Mouse (Mus musculus): ENCODE results near the gene Gm10518. TPM values are rescaled to one million over a fixed set of nuclear protein-coding genes. Genes with fewer than 3 reads are reported as not detected.

The Gm10518 gene
- total and polyA plus RNA-seq, 3 experiments, result 0.55 TPM; not detected in 2

DNA sequence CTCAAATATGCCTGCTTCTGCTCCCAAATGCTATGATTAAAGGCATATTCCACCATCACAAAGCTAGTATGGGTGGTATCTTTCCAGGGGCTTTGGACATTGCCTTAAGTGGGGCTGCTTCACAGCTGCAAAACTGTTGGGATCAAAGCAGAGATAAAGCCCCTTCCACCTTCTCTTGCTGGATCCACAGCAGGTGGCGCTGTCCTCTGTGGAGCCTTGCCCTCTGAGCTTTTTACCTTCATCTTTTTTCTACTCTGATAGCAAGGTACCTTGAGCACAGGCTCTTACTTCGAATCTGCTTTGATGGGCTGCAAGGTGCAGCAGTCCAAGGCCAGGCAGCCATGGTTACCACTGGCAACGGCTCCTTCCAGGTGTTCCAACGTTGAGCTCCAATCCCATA is 50.2 kb downstream of the Gm10518 start:
- Histone ChIP-seq H3K9me3 (replicated peaks) (no peaks in the 10 kb centered on the region), H3K36me3 (replicated peaks) (no peaks in the 10 kb centered on the region), H3K4me3 (ENCODE audit: low read depth, low read length) (no peak overlapping the region; the same call in 1 of the 2 replicates), H3K27me3 (ENCODE audit: insufficient read depth, low read length) (no peaks in the 10 kb centered on the region), H3K4me1 (ENCODE audit: insufficient read depth, low read depth, low read length) (peaks cover 57% of the 10 kb centered on the region)
- no peak for TF ChIP-seq GATA2 (IDR thresholded peaks at IDR 0.05; ENCODE audit: borderline replicate concordance, low read depth, low read length)
- no peak for TF ChIP-seq POLR2AphosphoS5 (IDR thresholded peaks at IDR 0.05; ENCODE audit: insufficient replicate concordance, low read depth, low read length)
- TF ChIP-seq TAL1 (conservative IDR thresholded peaks at IDR 0.05; ENCODE audit: low read depth, low read length), result no peak
- TF ChIP-seq GATA1 (IDR thresholded peaks at IDR 0.05; ENCODE audit: borderline replicate concordance, low read length), result no peak
- peak; percentile 55; the same call in 1 of the 2 replicates for TF ChIP-seq CTCF (IDR thresholded peaks at IDR 0.05; ENCODE audit: low read depth, low read length)
- DNase-seq (ENCODE audit: low spot score), result peak; percentile 52
- ATAC-seq (ENCODE audit: extremely low read depth, insufficient number of reproducible peaks, low FRiP score, poor library complexity, severe bottlenecking), result no peak

Other genes starting within 250 kb of the Gm10518 start
- gene Sccpdh, start 135.2 kb upstream of the Gm10518 start, total RNA-seq (2014; fragmentation: Nextera tagmentation), result 72.8 and 72.9 TPM in 2 replicates
- 110 and 127 TPM in 2 replicates for gene Sccpdh, start 135.2 kb upstream of the Gm10518 start, total RNA-seq (2017)
- 11.9 and 12.3 TPM in 2 replicates for gene Sccpdh, start 135.2 kb upstream of the Gm10518 start, polyA plus RNA-seq (2012)
- not detected in 2 replicates for gene Kif28, start 58.1 kb upstream of the Gm10518 start, total RNA-seq (2014; fragmentation: Nextera tagmentation)
- gene Kif28, start 58.1 kb upstream of the Gm10518 start, total RNA-seq (2017), result 0.05 TPM in 1 of 2 replicates, not detected in the other
- 0.01 TPM in 1 of 2 replicates, not detected in the other for gene Kif28, start 58.1 kb upstream of the Gm10518 start, polyA plus RNA-seq (2012)
- 109 and 113 TPM in 2 replicates for gene Ahctf1, start 304 bp downstream of the Gm10518 start, total RNA-seq (2014; fragmentation: Nextera tagmentation)
- 68.9 and 74.7 TPM in 2 replicates for gene Ahctf1, start 304 bp downstream of the Gm10518 start, total RNA-seq (2017)
- gene Ahctf1, start 304 bp downstream of the Gm10518 start, polyA plus RNA-seq (2012), result 22.4 and 27.5 TPM in 2 replicates
- gene Cdc42bpa, start 157.1 kb downstream of the Gm10518 start, total RNA-seq (2014; fragmentation: Nextera tagmentation), result 50.3 and 90.0 TPM in 2 replicates
- 22.9 and 28.2 TPM in 2 replicates for gene Cdc42bpa, start 157.1 kb downstream of the Gm10518 start, total RNA-seq (2017)
- 8.2 and 8.3 TPM in 2 replicates for gene Cdc42bpa, start 157.1 kb downstream of the Gm10518 start, polyA plus RNA-seq (2012)

Measured in G1E (cell line).